Mouse (Mus musculus) A20 (cell line): ENCODE results near the gene Ddah1.

Experiments
- DNase-seq: peaks from one replicate; pipeline ENCODE4 v3.0.0-alpha.2; 2011; ENCODE audit warnings: low read depth, low spot score

Gene Ddah1

DNA sequence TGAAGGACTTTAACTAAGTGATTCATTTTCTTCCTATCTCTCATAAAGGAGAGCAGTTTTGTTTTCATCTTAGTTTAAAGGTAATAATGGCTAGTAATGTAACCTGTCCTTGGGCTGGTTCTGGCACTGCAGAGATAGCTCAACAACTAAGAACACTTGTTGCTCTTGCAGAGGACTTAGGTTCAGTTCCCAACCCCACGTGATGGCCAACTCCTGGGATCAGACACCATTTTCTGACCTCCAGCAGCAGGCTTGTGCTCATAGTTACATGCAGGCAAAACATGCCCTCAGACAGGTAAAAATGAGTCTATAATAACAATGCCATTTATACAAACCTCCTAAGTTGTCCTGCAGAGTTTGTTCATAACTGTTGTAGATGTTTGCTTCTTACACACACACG is 5.9 kb downstream of the Ddah1 start:
- no peak for DNase-seq

DNA sequence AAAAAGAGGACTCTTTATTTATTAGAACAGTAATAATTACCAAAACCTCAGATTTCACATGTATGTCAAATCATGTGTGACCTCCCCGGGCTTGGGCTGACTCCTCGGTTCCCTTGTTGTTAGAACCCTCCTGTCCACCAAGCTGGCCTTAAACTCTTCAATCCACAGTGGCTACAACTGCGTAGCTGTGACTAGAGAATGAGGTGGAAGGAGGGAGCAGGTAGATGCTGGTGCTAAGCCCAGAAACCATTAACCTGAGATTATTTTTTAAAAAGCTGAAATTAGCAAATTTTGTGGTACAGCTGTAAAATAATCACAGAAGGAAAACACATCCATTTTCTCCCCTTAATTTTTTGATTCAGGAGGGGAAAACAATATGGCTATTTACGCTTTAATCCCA is 10.0 kb downstream of the Ddah1 start:
- no peak for DNase-seq

DNA sequence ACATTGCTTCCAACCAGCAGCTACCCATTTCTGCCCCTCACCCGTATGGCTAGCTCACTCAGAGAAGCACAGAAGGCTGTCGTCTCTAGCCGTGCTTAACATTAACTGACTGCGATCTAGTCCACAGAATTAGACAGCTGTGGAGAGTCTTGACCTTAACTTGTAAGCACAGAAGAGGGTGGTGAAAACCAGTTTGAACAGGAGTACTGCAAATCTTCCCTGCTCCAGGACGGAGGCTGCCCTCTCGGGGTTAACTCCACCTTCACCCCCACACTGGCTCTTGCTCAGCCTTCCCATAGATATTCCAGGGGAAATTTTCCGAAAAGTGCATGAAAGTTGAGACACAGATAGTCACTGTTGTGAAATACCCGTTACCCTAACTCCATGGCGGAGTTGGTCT is 14.9 kb downstream of the Ddah1 start:
- no peak for DNase-seq

DNA sequence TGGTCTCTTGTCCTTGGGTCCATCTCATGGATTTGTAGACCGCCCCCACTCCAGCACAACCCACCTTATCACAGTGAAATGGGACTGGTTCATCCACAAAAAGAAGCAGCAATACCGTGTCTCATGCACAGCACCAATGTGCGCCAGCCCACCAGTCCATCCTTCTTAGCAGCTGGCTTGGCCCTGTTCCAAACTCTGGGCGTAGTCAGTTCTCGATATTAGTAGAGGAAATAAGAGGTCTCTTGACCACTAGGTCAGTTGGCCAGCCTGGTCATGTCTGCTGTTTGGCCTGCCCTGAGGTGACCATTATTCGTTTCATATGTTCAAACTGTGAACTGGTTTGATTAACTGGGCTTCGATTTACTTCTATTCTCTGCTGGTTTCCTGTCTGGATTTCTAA is 15.9 kb downstream of the Ddah1 start:
- DNase-seq, result no peak

DNA sequence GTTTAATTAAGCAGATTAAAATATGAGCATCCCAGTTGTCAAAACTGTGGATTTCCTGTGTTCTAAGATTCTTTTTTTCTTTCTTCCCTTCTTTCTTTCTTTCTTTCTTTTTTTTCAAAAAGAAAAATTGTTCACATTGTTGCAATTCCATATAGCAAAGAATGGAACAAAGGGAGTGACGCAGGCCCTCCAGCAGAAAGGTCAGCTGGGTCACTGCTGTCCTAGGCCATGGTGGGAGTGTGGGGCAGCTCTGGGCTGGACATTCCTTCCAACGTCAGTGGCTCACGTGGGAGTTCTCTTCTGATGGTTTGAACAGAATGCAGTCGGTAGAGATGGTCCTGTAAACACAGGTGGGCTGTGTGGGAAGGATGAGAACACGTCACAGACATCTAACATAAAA is 16.8 kb downstream of the Ddah1 start:
- DNase-seq, result no peak

DNA sequence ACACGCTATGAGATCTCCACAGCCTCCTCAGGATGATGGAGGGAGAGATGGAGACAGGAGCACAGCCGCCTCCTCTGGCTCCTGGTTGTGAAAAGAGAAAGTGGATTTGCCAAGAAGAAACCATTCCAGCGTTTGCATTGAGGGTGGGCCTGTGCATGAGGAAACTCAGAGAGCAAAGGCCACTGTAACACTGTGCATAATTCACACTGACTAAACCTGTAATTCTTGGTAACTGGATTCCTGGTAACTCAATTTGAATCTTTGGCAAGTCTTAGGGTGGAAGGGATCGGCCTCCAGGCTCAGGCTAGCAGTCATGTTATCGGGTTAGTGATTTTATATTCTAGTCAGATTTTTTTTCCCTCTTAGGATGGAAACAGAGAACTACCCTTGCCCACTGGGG is 17.4 kb downstream of the Ddah1 start:
- DNase-seq, result no peak

DNA sequence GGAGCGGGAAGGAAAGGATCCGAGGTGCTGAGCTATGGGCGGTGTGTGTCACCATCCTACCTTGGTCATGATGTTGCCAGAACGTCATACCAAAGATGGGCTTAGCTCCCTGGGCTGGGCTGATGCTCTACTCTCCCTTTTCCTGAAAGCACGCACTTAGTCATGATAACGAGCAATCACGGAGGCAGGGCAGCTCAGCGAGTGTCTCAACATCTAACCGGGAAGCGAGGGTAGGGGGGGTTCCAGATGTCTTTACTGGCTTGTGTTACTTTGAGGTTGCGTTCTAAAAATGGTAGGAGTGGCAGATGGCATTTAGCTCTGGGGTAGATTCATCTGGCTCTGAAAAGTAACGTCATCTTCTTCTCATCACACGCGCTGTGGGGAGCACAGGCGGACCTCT is 18.5 kb downstream of the Ddah1 start:
- no peak for DNase-seq

DNA sequence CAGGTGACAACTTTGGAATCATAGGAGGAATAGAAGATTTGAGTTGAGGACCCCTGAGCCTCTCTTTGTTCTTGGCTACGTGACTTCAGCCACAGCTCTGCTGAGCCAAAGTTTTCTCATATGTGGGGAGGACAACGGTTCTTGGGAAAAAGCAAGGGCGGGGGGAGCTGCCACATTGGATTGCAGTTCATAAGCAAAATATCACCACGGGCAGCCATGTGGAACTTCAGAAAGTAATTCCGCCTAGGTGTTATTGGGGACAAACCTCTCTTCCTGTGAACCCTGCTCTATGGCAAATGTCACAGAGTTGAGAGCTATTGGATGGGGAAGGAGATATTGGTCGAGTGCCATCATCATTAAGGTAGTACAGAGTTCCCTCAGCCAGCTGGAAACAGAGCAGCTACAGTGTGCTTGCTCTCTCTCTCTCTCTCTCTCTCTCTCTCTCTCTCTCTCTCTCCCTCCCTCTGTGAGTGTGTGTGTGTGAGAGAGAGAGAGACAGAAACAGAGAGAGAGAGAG is 20.0 kb downstream of the Ddah1 start:
- DNase-seq, result no peak

DNA sequence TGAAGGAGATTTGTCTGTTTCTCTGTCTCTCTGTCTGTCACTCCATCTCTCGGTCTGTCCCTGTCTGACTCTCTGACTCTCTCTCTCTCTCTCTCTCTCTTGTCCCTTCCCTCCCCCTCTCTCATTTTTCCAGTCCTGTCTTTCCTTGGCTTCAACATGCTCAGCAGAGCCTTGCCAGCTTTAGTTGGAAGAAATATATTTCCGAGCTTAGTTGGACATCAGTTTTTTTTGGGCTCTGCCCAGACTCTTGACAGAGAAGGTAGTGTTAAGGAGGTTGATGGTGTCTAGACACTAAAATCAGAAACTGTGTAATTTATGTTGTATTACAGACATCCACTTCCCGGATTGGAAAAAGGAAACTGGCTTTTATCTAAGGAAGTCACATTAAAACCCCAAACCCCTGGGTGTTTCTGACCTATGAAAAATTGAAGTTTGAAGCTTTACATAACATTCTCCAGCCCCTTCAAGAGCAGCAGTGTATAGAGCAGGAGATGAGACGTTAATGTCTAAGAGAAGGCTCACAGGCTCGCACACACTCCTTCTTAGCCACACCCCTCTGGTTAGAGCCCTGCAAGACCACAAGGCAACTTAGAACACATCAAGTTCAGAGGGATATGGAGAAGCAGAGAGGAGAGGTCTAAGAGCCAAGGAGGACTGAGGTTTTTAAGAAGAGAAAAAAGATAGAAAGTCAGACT is 21.0 kb downstream of the Ddah1 start:
- DNase-seq, result no peak

DNA sequence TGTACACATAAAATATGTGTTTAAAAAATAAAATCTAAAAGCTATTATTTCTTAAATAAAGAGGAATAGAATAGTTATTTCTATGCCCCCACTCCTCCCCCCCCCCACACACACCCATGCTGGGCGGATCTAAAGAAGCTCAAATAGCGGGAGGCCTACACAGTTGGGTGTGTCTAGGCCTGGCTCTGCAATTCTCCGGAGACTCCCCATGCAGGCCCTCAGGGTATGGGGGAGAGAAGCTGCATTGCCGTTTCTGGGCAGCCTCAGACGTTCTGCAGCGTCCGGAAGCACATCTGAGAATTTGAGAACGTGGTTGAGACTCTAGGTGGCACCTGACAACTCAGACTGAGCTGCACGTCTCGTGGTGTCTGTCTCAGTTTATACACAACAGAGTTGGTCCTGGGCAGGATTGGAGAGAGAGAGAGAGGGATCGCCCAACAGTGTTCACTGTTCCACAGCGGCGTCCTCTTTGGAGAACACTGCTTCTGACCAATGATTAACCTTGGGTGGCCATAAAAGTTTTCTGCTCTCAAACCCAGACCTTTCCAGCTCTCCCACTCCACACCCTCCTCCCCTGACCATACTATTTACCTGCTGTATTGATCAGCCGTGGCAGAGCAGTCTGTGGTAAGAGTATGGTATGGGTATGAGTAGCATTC is 22.4 kb downstream of the Ddah1 start:
- no peak for DNase-seq

DNA sequence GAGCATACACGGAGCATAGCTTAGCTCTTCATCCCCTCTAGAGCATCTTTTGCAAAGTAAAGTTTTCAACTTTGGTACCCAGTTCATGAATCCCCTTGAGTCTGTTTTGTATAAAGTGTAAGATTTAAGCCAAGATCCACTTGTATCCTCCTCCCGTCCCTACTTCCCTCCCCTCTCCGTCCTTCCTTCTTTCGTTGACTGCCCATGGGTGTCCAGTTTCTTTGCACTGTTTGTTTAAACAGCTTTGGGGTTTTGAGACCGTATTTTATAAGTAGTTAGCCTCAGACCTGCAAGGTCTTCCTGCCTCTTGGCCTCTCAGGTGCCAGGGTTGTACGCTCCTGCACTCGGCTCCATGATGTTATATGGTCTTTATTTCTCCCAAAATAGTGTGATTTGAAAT is 26.8 kb downstream of the Ddah1 start:
- no peak for DNase-seq

DNA sequence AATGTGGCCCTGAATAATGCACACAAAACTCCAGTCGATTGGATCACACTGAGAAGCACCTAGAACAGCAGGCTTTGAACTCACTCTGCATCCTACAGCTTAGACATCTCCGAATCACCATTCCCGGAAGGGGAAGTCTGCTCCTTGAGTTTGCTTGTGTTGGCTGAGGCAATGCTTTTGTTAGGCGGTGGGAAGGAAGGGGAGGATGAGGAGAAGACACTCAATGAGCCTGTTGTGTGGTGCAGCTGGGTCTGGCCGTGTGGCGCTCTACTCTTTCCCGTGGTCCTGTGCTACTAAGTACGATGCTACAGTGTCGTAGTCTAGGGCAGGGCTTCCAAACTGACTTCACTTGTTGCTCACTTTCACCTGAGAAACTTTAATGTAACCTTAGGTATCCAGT is 28.8 kb downstream of the Ddah1 start:
- DNase-seq, result no peak

DNA sequence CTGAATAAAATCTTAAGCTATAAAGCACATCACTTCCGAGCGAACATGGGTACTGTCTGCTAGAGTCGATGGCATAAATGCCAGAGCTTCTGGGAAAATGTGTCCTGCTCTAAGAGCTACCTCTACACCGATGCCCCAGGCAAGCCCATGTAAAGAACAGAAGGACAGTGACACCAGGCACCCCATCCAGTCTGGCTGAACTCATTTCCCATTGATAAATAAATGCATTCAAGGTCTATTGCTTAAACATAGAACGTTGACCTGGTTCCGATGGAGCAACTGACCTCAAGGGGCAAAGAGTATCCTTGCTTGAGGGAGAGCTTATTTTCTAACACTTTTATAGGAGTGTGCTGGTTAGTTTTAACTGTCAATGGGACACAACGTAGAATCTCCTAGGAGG is 30.6 kb downstream of the Ddah1 start:
- no peak for DNase-seq

DNA sequence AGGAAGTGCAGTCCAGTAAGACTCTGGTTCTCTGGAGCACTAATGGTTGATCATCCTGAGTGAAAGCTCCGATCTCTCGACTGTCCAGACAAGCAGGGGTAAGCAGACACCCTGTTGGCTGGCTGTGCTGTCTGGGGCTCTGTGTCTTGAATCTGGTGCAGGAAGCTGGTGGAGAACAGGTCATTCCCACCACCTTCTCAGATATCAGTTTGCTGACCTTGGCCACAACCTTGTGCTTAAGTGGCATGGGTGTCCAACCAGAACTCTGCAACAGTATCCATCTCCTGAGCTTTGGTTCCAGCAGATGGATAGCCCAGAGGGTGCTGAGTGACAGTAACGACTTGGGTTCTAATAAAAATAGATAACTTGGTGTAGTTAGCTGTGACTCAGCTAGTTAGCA is 31.8 kb downstream of the Ddah1 start:
- DNase-seq, result no peak

DNA sequence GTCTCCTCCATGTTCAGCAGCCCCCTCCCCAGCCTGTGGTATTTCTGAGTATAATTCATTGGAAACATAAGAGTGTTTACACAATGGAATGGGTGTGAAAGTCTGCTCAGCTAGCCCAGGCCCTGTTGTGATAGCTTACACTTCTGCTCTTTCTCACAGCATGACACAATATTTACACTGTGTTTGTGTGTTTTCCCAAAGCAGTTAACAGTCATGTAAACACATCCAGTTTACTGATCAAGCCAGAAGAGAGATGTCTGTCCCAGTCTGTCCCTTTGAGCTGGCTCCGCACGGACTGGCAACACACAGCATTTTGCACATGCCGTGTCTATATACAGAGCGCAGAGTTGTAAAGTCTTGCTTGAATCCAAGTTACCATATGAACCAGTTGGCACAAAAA is 32.2 kb downstream of the Ddah1 start:
- DNase-seq, result no peak

DNA sequence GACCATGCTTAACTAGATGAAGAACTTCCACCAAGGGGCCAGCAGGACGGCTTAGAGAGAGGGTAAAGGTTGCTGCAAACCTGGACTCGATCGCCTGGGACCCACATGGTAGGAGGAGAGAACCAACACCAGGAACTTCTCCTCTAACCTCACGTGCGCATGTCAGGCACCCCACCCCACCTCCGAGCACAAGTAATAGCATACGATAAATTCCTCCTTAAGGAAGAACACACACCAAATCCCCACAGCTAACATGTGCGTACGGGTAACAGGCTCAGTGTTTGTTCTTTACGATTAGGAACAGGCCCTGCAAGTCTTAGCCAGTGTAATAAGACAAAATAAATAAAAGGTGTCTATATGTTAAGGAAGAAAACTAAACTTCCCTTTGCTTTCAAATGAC is 35.9 kb downstream of the Ddah1 start:
- no peak for DNase-seq

DNA sequence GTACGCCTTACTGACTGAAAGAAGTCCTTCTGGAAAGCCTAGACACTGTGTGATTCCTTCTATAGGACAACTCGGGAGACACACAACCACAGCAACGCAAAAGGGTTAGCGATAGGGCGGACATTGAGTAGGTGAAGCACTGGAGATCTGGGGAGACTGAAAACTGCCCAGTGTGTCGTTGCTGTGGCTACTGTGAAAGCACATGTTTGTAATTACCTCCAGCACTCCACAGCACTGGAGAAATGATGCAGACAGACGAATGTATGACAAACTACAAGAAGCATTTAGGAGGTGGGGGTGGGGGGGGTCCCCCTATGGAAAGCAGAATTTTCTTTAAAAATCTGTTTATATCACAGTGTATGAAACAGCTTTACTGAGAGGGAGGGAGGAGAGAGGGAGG is 37.4 kb downstream of the Ddah1 start:
- DNase-seq, result no peak

DNA sequence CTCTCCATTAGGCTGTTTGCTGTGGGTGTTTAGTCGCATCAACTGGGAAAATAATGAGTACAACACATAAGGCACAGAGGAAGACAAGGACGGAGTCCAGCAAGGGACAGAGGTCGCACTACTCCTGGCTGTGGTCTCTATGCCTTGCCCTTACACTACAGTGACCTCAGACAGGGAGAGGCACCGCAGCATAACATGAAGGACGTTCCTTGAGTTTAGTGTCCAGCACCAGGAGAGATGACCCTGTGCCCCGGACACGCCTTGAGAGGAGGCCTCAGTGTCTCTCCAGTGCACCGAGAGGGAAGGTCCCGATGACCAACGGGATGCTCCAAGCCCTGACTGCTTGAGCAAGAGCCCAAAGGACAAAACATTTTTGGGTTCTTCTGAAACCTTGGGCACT is 39.6 kb downstream of the Ddah1 start:
- no peak for DNase-seq

DNA sequence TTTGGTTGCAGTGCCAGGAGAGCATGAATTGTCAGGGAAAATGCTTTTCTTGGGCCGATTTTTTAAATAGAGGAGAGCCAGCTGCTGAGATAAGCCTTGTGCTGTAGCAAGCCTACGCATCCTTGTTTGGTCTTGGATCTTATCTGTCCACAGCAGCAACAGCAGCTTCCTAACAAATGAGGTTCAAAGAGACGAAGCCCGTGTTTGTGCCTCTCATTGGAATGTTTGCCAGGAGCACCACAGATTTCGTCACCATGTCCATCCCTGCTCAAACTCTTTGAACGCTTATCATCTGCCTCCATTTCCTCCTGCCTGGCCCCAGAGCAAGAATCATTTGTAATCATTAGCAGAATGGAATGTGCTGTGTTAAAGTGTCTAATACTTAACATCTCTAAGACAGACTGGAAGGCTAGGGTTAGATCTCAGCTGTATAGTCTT is 40.3 kb downstream of the Ddah1 start:
- no peak for DNase-seq

DNA sequence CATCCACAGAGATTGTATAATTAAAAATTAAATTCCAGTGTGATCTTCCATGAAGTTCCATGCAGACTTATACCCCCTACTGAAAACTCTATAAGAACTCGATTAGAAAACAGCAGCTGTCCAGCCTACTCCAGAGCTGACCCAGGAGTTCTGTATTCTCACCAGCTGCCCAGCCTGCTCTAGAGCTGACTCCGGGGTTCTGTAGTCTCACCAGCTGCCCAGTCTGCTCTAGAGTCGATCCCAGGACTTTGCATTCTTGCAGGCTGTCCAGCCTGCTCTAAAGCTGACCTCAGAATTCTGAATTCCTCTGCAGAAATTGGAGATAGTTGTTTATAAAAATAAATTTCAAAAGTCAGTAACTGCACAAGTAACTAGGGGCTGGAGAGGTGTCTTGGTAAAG is 40.9 kb downstream of the Ddah1 start:
- DNase-seq, result no peak

DNA sequence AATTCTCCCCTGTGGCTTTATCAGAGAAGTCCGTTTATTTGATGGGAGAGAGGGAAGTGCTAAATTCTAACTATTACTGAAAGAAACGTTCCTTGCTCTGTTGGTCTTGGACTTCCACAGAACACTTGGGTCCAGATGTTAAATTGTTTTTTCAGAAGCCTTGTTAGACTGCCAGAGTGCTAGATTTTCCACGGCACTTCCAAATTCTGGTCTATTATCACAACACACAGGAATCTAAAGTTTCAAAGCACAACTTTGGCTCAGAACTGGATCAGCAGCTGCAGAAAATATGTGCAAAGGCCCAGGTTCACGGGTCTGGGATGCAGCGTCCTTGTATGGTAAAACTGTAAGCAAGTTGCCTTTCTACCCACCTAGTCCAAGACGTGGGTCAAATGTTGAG is 43.6 kb downstream of the Ddah1 start:
- no peak for DNase-seq

DNA sequence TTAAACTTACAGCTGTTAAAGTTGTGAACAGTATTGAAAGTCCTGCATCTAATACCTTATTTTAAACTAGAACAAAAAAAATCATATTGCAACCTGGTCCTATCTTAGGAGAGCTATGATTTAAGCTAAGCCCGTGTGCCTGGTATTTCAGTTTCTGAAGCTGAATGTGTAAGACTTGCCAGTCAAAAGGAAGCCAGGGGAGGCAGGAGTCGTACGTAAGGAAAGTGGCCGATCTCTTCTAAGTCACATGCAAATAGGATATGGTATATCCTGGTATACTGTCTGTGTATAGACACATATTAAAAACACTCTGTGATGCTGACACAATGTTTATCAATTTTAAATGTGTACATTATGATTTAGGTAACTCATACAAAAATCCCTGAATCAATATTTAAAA is 47.4 kb downstream of the Ddah1 start:
- DNase-seq, result no peak

DNA sequence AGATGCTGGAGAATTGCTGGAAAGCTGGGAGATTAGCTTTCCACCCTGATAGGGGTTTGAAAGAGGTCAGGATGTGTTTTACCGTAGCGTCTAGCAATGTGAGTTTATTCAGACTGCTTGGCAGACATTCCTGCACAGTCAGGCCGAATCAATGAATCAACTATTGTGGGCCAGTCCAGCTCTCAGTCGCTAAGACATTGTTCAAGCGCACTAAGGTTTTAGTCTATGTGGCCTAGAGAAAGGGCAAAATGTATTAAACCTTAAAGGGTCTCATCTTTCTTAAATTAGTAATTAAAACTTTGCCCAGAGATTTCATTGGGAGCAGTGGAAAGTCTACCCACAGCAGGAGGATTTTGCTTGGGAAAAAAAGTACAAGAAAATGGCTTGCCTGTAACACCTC is 48.0 kb downstream of the Ddah1 start:
- DNase-seq, result no peak

DNA sequence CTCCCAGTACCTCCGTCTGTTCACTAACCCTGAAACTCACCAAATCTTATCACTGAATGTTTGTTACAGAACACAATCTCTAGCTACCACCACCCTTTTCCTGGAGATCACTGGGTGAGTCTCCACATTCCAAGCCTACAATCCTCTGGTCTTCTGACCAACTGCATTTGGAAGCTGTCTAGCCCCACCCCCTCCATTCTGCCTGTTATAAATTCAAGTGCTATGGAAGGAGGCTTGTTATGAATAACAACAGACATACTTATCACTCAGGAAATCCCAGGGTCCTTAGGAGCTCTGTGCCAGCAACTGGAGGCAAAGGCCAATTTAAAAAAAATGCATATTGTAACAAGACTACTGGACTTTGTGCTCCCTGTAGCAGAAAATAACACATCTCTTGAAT is 58.3 kb downstream of the Ddah1 start:
- no peak for DNase-seq
